Mouse (Mus musculus) liver, adult 2 months (tissue): ENCODE measurements around the gene Rasgrf2.

Source experiments
- CTCF ChIP-seq: fragments of 200-500 bp; IDR thresholded peaks from 2 replicates; pipeline ENCODE4 v1.5.1; 2011; ENCODE audit warnings: low read depth, low read length, control low read depth
- POLR2A ChIP-seq: fragments of 200-500 bp; IDR thresholded peaks from 2 replicates; pipeline ENCODE4 v1.6.1; 2011; ENCODE audit warnings: low read length, control low read depth; ENCODE audit not compliant: insufficient read depth; ENCODE audit errors: extremely low read depth

DNA sequence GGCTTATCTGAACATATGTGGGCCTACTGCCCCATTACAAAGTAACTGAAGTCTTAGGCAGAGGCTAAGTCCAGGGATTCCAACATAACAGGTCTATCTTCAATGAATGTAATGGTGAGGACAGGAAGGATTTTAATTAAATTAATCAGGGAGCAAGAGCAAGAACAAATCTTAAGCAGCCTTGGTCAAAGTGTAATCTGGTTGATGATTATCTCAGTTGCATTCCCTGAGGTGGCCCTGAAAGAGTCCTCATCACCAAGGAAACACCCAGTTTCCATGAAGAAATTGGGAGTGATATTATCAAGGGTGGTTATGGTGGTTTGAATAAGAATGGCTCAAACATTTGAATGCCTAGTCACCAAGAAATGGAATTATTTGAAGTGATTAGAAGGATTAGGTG is 62.8 kb downstream of the Rasgrf2 start:
- TF ChIP-seq POLR2A: no peak
- TF ChIP-seq CTCF: no peak
